Mouse (Mus musculus): Measurements from ENCODE around the gene Six2. TPM values are rescaled to one million over a fixed set of nuclear protein-coding genes. Genes with fewer than 3 reads are reported as not detected.

Gene Six2
- polyA plus RNA-seq, 1 experiment from 2014 or later: 0.27 TPM

Other genes starting within 250 kb of the Six2 start
- 30.2 and 30.4 TPM in 2 replicates for gene Six3, start 74.7 kb downstream of the Six2 start, polyA plus RNA-seq (2015; fragmentation: Nextera tagmentation; extraction: Ambion mirVana)

Measured in midbrain, embryonic 15.5 days (tissue).